Mouse (Mus musculus) limb, embryonic 15.5 days (tissue): ENCODE results near the gene Gm48552. TPM values are rescaled to one million over a fixed set of nuclear protein-coding genes. Genes with fewer than 3 reads are reported as not detected.

ENCODE experiments used
- ATAC-seq: fragments of 200-750 bp; cut with Nextera tagmentation; 2 replicates; pipeline ENCODE4 v1.8.0; 2017; ENCODE audit warnings: low read depth, moderate TSS enrichment; ENCODE audit not compliant: insufficient number of reproducible peaks, low FRiP score, low TSS enrichment
- H3K27ac ChIP-seq: fragments of 300-500 bp; sonication (generic); 2 replicates; pipeline ENCODE4 v1.5.1; 2015; ENCODE audit warnings: moderate library complexity, mild to moderate bottlenecking, inconsistent platforms
- H3K27me3 ChIP-seq: fragments of 300-500 bp; sonication (generic); 2 replicates; pipeline ENCODE4 v1.6.1; 2015; ENCODE audit warnings: inconsistent platforms
- H3K36me3 ChIP-seq: fragments of 300-500 bp; sonication (generic); 2 replicates; pipeline ENCODE4 v1.6.1; 2015; ENCODE audit warnings: inconsistent platforms
- H3K4me1 ChIP-seq: fragments of 300-500 bp; sonication (generic); 2 replicates; pipeline ENCODE4 v1.6.1; 2015; ENCODE audit warnings: inconsistent platforms
- H3K4me2 ChIP-seq: fragments of 300-500 bp; sonication (generic); 2 replicates; pipeline ENCODE4 v1.6.1; 2015; ENCODE audit warnings: mild to moderate bottlenecking, inconsistent platforms
- H3K4me3 ChIP-seq: fragments of 300-500 bp; sonication (generic); 2 replicates; pipeline ENCODE4 v1.5.1; 2015; ENCODE audit warnings: mild to moderate bottlenecking, inconsistent platforms
- H3K9ac ChIP-seq: fragments of 300-500 bp; sonication (generic); 2 replicates; pipeline ENCODE4 v1.6.1; 2015; ENCODE audit warnings: inconsistent platforms
- H3K9me3 ChIP-seq: fragments of 300-500 bp; sonication (generic); 2 replicates; pipeline ENCODE4 v1.6.1; 2016; ENCODE audit warnings: inconsistent platforms
- WGBS: fragments of 180-500 bp; shearing (Covaris S2); methylation state at CpG from one replicate; pipeline ENCODE4 v1.1.7; 2015; 5-methylcytosine and 5-hydroxymethylcytosine counted together
- polyA plus RNA-seq: library from polyadenylated mRNA; unstranded; fragments of >200 nt; fragmentation: Nextera tagmentation; extraction: Ambion mirVana; gene quantifications from 2 replicates; pipeline ENCODE4 v1.2.1, GENCODE M21; 2015

The Gm48552 gene
- 0.51 and 1.7 TPM in 2 replicates for polyA plus RNA-seq

DNA sequence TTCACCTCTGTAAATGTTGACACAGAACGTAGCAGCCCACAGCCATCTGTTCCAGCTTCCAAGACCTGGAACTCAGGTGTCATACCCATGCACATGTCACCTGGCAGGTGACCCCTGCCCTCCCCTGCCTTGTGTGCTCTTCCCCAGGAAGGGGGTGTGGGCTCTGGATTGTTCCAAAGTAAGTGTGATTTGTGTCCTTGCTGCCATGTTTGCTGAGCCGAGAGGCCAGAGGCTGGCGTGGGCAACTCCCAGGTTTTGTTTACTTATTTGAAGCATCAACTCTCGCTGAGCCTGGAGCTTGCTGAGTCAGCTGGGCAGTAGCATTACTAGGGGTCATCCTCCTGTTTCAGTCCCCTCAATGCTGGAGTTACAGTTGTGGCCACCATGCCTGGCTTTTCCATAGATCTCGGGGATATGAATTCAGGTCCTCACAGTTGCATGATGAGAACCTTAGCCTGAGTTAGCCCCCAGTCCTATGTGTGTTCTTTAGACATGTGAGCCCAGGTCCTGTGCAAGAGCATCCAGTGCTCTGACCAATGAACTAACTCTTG lies at the start of gene Gm48552:
TSS of gene Gm48552 (plus strand) at position 501 of the 551 bp plus-strand sequence.
- H3K27ac ChIP-seq, result no peak within 1 kb of the TSS
- WGBS, result 87% methylated on average over 5 of the region's 5 CpGs
- no peak within 1 kb of the TSS for H3K4me3 ChIP-seq
- H3K27me3 ChIP-seq, result no peaks in the 10 kb centered on the region
- H3K4me2 ChIP-seq, result no peak within 1 kb of the TSS
- no peak for ATAC-seq
- no peak within 1 kb of the TSS for H3K9ac ChIP-seq
- H3K9me3 ChIP-seq, result no peaks in the 10 kb centered on the region
- H3K36me3 ChIP-seq, result peaks cover 44% of the 10 kb centered on the region
- H3K4me1 ChIP-seq, result peaks cover 36% of the 10 kb centered on the region

- WGBS, result 38% methylated on average over 17 of the region's 17 CpGs
- Histone ChIP-seq H3K27ac (no peak overlapping the region), H3K9ac (no peak overlapping the region), H3K4me2 (no peak overlapping the region), H3K36me3 (peaks cover 4% of the 10 kb centered on the region; the same call in 1 of the 2 replicates), H3K9me3 (no peaks in the 10 kb centered on the region), H3K27me3 (peaks cover 63% of the 10 kb centered on the region), H3K4me3 (no peak overlapping the region), H3K4me1 (peaks cover 23% of the 10 kb centered on the region)
- ATAC-seq, result no peak
Measured at GRCm38 (mm10) chr10:81340551-81341332, 48.1 kb upstream of the Gm48552 start.

DNA sequence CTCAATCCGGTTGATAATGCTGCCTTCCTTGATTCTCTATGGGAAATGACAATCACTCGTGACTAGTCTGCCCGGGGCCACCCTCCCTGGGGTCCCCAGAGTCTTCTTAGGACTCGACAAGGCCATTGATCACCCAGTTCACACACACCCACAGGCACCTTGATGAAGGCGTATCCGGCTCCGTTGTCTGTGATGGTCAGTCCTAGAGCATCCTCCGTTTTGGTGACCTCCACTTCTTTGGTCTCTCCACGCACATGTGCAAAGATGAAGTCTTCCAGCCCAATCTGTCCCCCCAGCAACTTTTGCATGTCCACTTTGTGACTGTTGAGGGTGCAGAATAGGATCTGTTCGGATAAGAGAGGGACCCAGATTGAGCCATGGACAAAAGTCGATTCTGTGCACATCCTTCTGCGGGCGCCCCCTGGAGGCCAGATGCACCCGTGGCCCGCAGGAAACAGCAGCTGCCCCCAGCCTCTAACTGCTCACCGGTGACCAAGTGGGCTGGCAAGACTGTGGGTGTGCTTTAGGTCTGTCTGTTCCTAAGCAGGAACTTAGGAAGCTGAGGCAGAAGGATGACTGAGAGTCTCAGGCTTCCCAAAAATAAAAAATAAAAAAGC lies 47.4 kb upstream of the Gm48552 start:
- H3K4me1 ChIP-seq, result peaks cover 18% of the 10 kb centered on the region
- H3K9ac ChIP-seq, result no peak overlapping the region
- H3K4me3 ChIP-seq, result no peak overlapping the region
- no peak overlapping the region for H3K27ac ChIP-seq
- H3K4me2 ChIP-seq, result no peak overlapping the region
- 34% methylated on average over 16 of the region's 16 CpGs for WGBS
- H3K9me3 ChIP-seq, result no peaks in the 10 kb centered on the region
- peaks cover 4% of the 10 kb centered on the region; the same call in 1 of the 2 replicates for H3K36me3 ChIP-seq
- ATAC-seq, result no peak
- peaks cover 64% of the 10 kb centered on the region for H3K27me3 ChIP-seq

GRCm38 (mm10) chr10:81342686-81343505 lies 45.9 kb upstream of the Gm48552 start, which contains the start of gene Gipc3:
Gene Gipc3, minus strand, starts transcription at chr10:81343266.
- Histone ChIP-seq H3K9ac (peak within 1 kb of the TSS; percentile 55), H3K36me3 (peaks cover 11% of the 10 kb centered on the region), H3K27ac (no peak within 1 kb of the TSS), H3K27me3 (peaks cover 57% of the 10 kb centered on the region), H3K4me2 (peak within 1 kb of the TSS; percentile 82), H3K4me3 (peak within 1 kb of the TSS; percentile 41), H3K4me1 (peaks cover 27% of the 10 kb centered on the region), H3K9me3 (no peaks in the 10 kb centered on the region)
- no peak for ATAC-seq
- 5% methylated on average over 57 of the region's 67 CpGs for WGBS

- H3K9ac ChIP-seq, result no peak overlapping the region
- 51% methylated on average over 8 of the region's 8 CpGs for WGBS
- no peak overlapping the region for H3K4me2 ChIP-seq
- H3K4me1 ChIP-seq, result peaks cover 39% of the 10 kb centered on the region
- H3K9me3 ChIP-seq, result no peaks in the 10 kb centered on the region
- no peak overlapping the region for H3K27ac ChIP-seq
- no peak for ATAC-seq
- no peak overlapping the region for H3K4me3 ChIP-seq
- H3K27me3 ChIP-seq, result peaks cover 53% of the 10 kb centered on the region
- H3K36me3 ChIP-seq, result peaks cover 19% of the 10 kb centered on the region
Measured at GRCm38 (mm10) chr10:81344421-81345161, 44.2 kb upstream of the Gm48552 start.

DNA sequence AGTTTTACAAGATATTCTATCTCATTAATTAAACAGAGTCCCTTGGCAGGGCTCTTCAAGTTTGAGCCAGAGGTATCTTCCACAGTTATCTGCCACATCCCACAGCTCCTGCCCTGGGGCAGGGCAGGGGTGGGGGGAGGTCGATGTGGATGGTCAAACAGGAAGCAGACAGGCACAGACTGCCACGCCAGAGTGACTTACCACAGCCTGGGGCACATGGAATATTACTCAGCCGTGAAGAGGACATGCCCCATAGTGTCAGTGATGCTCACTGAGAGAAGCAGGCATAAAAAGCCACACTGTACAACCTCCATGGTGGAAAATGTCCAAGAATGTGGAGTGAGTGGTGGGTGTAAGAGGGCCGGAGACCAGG lies 43.7 kb upstream of the Gm48552 start:
- WGBS, result 83% methylated on average over 4 of the region's 4 CpGs
- H3K9ac ChIP-seq, result no peak overlapping the region
- H3K4me3 ChIP-seq, result no peak overlapping the region
- H3K9me3 ChIP-seq, result no peaks in the 10 kb centered on the region
- H3K4me2 ChIP-seq, result no peak overlapping the region
- no peak overlapping the region for H3K27ac ChIP-seq
- peaks cover 19% of the 10 kb centered on the region for H3K36me3 ChIP-seq
- H3K4me1 ChIP-seq, result peaks cover 43% of the 10 kb centered on the region
- no peak for ATAC-seq
- peaks cover 53% of the 10 kb centered on the region for H3K27me3 ChIP-seq

DNA sequence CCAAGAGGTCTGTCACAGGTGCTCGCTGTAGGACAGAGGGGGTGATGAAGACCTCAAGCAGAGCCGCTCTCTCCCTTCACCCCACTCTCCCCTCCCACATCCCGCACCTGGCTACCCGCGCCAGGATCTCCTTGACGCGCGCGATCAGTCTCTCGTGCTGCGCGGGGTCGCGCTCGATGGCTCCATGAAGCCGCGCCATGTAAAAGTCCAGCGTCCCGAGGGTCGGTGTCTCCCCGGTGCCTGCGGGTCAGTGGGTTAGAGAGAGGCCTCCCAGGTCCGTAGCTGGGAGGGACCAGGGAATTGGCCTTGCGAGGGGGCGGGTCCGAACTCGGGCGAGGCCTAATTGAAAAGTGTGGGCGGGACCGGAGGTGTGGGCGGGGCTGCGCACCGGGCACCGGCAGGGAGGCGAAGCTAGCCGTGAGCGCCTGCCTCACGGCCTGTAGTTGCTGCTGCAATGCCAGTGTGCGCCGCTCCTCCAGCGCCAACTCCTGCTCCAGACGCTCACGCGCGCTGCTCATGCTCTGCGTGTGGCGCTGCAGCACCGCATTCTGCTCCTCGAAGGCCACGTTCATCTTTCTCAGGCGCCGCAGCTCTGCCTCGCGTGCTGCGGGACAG lies 42.2 kb upstream of the Gm48552 start:
- peaks cover 41% of the 10 kb centered on the region for H3K4me1 ChIP-seq
- peak overlapping the region; percentile 49 for H3K4me2 ChIP-seq
- H3K4me3 ChIP-seq, result peak overlapping the region; percentile 33
- H3K36me3 ChIP-seq, result peaks cover 19% of the 10 kb centered on the region
- H3K9me3 ChIP-seq, result no peaks in the 10 kb centered on the region
- 12% methylated on average over 50 of the region's 55 CpGs for WGBS
- no peak for ATAC-seq
- peaks cover 41% of the 10 kb centered on the region for H3K27me3 ChIP-seq
- H3K27ac ChIP-seq, result 0 out of 2 replicates have a peak overlapping the region, but pooled peaks have one; percentile 50
- peak overlapping the region; percentile 28; the same call in 1 of the 2 replicates for H3K9ac ChIP-seq

DNA sequence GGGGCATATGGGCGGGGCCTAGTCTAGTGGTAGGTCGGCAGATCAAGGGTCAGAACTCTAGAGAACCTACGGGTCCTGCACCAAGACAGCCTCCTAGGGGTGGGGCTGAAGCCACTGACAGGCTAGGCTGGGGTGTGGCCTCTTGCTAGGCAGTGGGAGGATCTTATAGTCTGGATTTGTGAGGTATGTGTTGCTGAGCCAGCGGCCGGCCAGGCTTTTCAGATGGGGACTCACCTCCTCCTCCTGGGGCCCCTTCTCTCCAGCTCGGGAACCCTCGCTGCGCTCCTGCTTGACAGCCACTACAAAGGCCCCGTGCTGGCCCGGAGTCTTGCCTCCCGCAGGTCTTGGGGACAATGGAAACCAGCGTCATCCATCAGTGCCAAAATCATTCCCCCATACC lies 39.7 kb upstream of the Gm48552 start:
- WGBS, result 7% methylated on average over 12 of the region's 12 CpGs
- Histone ChIP-seq H3K4me2 (peak overlapping the region; percentile 84), H3K27ac (0 out of 2 replicates have a peak overlapping the region, but pooled peaks have one; percentile 77), H3K4me1 (peaks cover 32% of the 10 kb centered on the region), H3K9ac (peak overlapping the region; percentile 78; the same call in 1 of the 2 replicates), H3K36me3 (peaks cover 19% of the 10 kb centered on the region), H3K9me3 (no peaks in the 10 kb centered on the region), H3K27me3 (peaks cover 16% of the 10 kb centered on the region), H3K4me3 (peak overlapping the region; percentile 79)
- no peak for ATAC-seq

DNA sequence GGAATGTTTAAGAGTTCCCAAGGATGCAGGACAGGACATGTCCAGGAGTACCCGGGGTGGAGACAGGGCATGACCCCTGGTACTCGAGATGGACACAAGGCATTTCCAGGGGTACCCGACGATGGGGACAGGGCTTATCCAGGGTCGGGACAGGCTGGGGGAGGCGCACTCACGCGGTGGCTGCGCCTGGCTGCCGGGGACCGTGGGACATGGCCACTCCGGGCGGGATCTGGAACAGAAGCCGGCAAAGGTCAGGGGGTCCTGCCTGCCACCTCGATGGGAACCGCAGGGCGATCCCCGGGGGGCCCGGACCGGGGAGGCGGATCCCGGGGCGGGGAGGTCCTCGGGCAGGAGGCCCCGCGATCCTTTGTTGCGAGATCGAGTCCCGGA lies 38.8 kb upstream of the Gm48552 start:
- peak; percentile 12; the same call in 1 of the 2 replicates for ATAC-seq
- Histone ChIP-seq H3K27ac (peak overlapping the region; percentile 77), H3K9me3 (no peaks in the 10 kb centered on the region), H3K36me3 (peaks cover 19% of the 10 kb centered on the region), H3K4me3 (peak overlapping the region; percentile 79), H3K4me1 (peaks cover 32% of the 10 kb centered on the region), H3K9ac (peak overlapping the region; percentile 78), H3K4me2 (peak overlapping the region; percentile 84), H3K27me3 (peaks cover 9% of the 10 kb centered on the region)
- WGBS, result under 1% methylated on average over 29 of the region's 29 CpGs

- H3K36me3 ChIP-seq, result peaks cover 16% of the 10 kb centered on the region
- peaks cover 3% of the 10 kb centered on the region; the same call in 1 of the 2 replicates for H3K27me3 ChIP-seq
- under 1% methylated on average over 54 of the region's 54 CpGs for WGBS
- H3K9me3 ChIP-seq, result no peaks in the 10 kb centered on the region
- peak within 1 kb of the TSS; percentile 84 for H3K4me2 ChIP-seq
- H3K27ac ChIP-seq, result peak within 1 kb of the TSS; percentile 78
- H3K4me3 ChIP-seq, result peak within 1 kb of the TSS; percentile 79
- ATAC-seq, result peak; percentile 95
- H3K4me1 ChIP-seq, result peaks cover 32% of the 10 kb centered on the region
- peak within 1 kb of the TSS; percentile 78 for H3K9ac ChIP-seq
Measured at GRCm38 (mm10) chr10:81350351-81351063, 38.3 kb upstream of the Gm48552 start, which contains the start of gene Hmg20b. Gene Hmg20b, minus strand, starts transcription at chr10:81350480.
